Mouse (Mus musculus) right cerebral cortex, adult 2 months (tissue): ENCODE measurements around the gene Msrb1.

Experiments
- DNase-seq, 2 experiments: peaks; one replicate each; pipeline ENCODE4 v3.0.0; 2021 to 2022; ENCODE audit warnings: low spot score in 2 of 2

Gene Msrb1

GRCm38 (mm10) chr17:24743896-24744295 lies 7.5 kb downstream of the Msrb1 start:
- no peak for DNase-seq

GRCm38 (mm10) chr17:24744381-24744780 lies 7.9 kb downstream of the Msrb1 start:
- DNase-seq = no peak

- peak; percentile 90 to 91 for DNase-seq
These were observed 9.4 kb downstream of the Msrb1 start for GRCm38 (mm10) chr17:24745526-24746497.

- DNase-seq = no peak
These were observed 10.5 kb downstream of the Msrb1 start for GRCm38 (mm10) chr17:24746986-24747385.

- no peak for DNase-seq
These were observed 15.1 kb downstream of the Msrb1 start for GRCm38 (mm10) chr17:24751528-24751927.

GRCm38 (mm10) chr17:24752415-24753394 lies 16.3 kb downstream of the Msrb1 start, which contains the start of gene Hs3st6:
Gene Hs3st6 (plus strand): TSS chr17:24752988.
- no peak for DNase-seq

GRCm38 (mm10) chr17:24757394-24757793 lies 21.0 kb downstream of the Msrb1 start:
- no peak for DNase-seq

- DNase-seq = no peak
These were observed 24.7 kb downstream of the Msrb1 start for GRCm38 (mm10) chr17:24761121-24761520.

- DNase-seq = no peak
These were observed 28.8 kb downstream of the Msrb1 start for GRCm38 (mm10) chr17:24765016-24765905.

GRCm38 (mm10) chr17:24766266-24766875 lies 29.9 kb downstream of the Msrb1 start:
- DNase-seq = no peak

- DNase-seq = no peak
These were observed 32.7 kb downstream of the Msrb1 start for GRCm38 (mm10) chr17:24769146-24769545.

- no peak for DNase-seq
These were observed 36.8 kb downstream of the Msrb1 start for GRCm38 (mm10) chr17:24773241-24773640.

- DNase-seq = no peak
These were observed 38.7 kb downstream of the Msrb1 start for GRCm38 (mm10) chr17:24775173-24775572.

- no peak for DNase-seq
These were observed 40.6 kb downstream of the Msrb1 start for GRCm38 (mm10) chr17:24777073-24777472.

GRCm38 (mm10) chr17:24780821-24781220 lies 44.4 kb downstream of the Msrb1 start:
- DNase-seq = no peak

- no peak for DNase-seq
These were observed 55.7 kb downstream of the Msrb1 start for GRCm38 (mm10) chr17:24792190-24792589.
